Mouse (Mus musculus): Measurements from ENCODE around the gene Foxn2.
"Not testable (repeated sequence)": the region's sequence is repeated elsewhere in the genome, so short reads cannot be mapped to it uniquely, and the experiment has no call there.

Gene Foxn2

GRCm38 (mm10) chr17:88440285-88441000 is at the start of gene Foxn2:
Foxn2 (plus strand) TSS chr17:88440711.
- in situ Hi-C loops (cut with MboI; ENCODE audit: low pct_unique_long_range_greater_than_20kb in 1 of 2, low sequenced_read_pairs in 2 of 2, unreplicated experiment in 1 of 2): loop anchor here in 1 of 2 experiments (5.0 kb wide), 1 partner anchor 67 kb away; no protein-coding TSS in a partner anchor

- in situ Hi-C loops (cut with MboI; ENCODE audit: low pct_unique_long_range_greater_than_20kb in 1 of 2, low sequenced_read_pairs in 2 of 2, unreplicated experiment in 1 of 2): no loop called here
These were observed 43.0 kb upstream of the Foxn2 start for GRCm38 (mm10) chr17:88397501-88397900.

DNA sequence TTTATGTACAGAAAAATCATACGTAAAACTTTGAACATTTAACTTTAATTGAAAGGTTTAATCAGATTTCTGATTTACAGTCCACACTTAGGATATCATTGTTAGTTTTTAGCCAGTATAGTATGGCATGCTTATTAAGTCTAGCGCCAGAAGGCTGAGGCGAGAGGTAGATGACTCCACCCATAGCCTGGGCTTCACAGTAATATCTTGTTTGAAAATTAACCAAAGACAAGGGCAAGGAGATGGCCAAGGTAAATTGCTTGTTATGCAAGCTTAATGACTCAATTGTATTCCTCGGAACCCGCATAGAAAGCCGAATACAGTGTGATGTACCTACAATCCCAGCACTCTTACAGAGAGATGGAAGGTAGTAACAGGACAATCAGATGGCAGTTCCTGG is 42.4 kb upstream of the Foxn2 start:
- in situ Hi-C loops (cut with MboI; ENCODE audit: low pct_unique_long_range_greater_than_20kb in 1 of 2, low sequenced_read_pairs in 2 of 2, unreplicated experiment in 1 of 2): no loop called here

GRCm38 (mm10) chr17:88398854-88399253 is 41.7 kb upstream of the Foxn2 start:
- in situ Hi-C loops (cut with MboI; ENCODE audit: low pct_unique_long_range_greater_than_20kb in 1 of 2, low sequenced_read_pairs in 2 of 2, unreplicated experiment in 1 of 2): no loop called here

DNA sequence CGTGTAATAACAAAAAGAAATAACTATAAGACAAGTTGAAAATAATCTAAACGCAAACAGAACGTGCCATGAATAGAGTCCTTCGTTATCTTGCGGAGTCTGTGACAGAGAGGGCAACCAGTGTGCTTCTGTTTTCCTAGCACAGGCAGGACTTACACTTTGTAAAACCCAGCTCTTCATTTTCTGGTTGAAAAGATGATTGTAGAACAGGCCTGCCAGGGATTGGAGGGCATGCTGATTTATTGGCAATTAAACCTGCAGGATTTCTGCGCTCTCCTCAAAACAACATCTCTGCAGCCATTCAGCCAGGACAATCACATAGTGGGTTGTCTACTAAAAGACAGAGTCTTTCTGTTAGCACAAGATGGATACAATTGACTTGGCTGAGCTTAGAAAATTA is 40.4 kb upstream of the Foxn2 start:
- in situ Hi-C loops (cut with MboI; ENCODE audit: low pct_unique_long_range_greater_than_20kb in 1 of 2, low sequenced_read_pairs in 2 of 2, unreplicated experiment in 1 of 2): no loop called here

DNA sequence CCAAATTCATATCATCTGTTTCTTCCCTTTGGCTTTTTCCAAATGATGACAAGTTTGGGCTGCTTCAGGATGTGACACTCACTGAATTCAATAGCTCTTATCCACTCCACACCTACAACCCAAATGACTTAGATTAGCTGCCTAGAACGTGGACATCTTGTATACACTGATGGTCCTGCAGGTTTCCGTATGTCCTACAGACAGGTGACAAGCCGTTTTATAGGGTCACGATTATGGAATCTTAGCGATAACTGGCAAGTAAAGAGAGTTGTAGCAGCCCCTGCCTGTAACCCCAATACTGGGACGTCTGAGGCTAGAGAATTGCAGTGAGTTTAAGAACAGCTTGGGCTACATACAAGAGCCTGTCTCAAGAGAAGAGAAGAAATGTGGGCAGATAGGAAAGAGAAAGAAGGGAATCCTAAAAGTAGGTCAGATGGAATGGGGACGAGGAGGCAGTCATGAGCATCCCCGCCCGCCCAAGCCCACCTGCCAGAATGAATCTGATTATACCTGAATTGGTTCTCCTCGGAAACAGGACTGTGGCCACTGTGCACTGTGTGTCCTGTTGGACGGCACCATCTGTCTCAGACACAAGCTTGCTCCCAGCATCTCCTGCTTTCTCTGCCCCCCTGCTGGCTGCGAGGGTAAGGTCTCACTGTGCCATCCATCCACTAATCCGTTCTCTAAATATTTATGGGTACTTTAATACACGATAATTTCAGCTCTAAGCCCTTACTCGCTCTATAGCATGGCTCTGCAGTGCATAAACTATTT is 39.6 kb upstream of the Foxn2 start:
- in situ Hi-C loops (cut with MboI; ENCODE audit: low pct_unique_long_range_greater_than_20kb in 1 of 2, low sequenced_read_pairs in 2 of 2, unreplicated experiment in 1 of 2): no loop called here

- in situ Hi-C loops (cut with MboI; ENCODE audit: low pct_unique_long_range_greater_than_20kb in 1 of 2, low sequenced_read_pairs in 2 of 2, unreplicated experiment in 1 of 2): no loop called here
These were observed 37.2 kb upstream of the Foxn2 start for GRCm38 (mm10) chr17:88403269-88403668.

- in situ Hi-C loops (cut with MboI; ENCODE audit: low pct_unique_long_range_greater_than_20kb in 1 of 2, low sequenced_read_pairs in 2 of 2, unreplicated experiment in 1 of 2): no loop called here
These were observed 36.0 kb upstream of the Foxn2 start for GRCm38 (mm10) chr17:88404471-88404870.

- in situ Hi-C loops (cut with MboI; ENCODE audit: low pct_unique_long_range_greater_than_20kb in 1 of 2, low sequenced_read_pairs in 2 of 2, unreplicated experiment in 1 of 2): no loop called here
These were observed 35.4 kb upstream of the Foxn2 start for GRCm38 (mm10) chr17:88405076-88405475.

DNA sequence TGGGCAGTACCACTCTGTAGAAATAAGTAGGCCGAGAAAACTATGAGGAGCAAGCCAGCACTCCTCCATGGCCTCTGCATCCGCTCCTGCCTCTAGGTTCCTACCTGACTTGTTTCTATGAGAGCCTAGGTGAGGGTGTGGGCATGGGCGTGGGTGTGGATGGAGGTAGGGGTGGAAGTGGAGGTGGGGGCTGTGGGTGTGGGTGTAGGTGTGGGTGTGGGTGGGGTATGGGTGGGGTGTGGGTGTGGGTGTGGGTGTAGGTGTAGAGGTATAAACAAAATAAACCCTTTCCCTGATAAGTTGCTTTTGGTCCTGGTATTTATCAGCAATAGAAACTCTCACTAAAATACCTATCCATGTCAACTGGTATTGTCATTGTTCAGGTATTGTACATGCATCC is 30.8 kb upstream of the Foxn2 start:
- in situ Hi-C loops (cut with MboI; ENCODE audit: low pct_unique_long_range_greater_than_20kb in 1 of 2, low sequenced_read_pairs in 2 of 2, unreplicated experiment in 1 of 2): no loop called here

- in situ Hi-C loops (cut with MboI; ENCODE audit: low pct_unique_long_range_greater_than_20kb in 1 of 2, low sequenced_read_pairs in 2 of 2, unreplicated experiment in 1 of 2): no loop called here
These were observed 27.2 kb upstream of the Foxn2 start for GRCm38 (mm10) chr17:88413155-88413836.

GRCm38 (mm10) chr17:88420426-88420825 is 20.1 kb upstream of the Foxn2 start:
- in situ Hi-C loops (cut with MboI; ENCODE audit: low pct_unique_long_range_greater_than_20kb in 1 of 2, low sequenced_read_pairs in 2 of 2, unreplicated experiment in 1 of 2): no loop called here

GRCm38 (mm10) chr17:88421246-88421645 is 19.3 kb upstream of the Foxn2 start:
- in situ Hi-C loops (cut with MboI; ENCODE audit: low pct_unique_long_range_greater_than_20kb in 1 of 2, low sequenced_read_pairs in 2 of 2, unreplicated experiment in 1 of 2): no loop called here

DNA sequence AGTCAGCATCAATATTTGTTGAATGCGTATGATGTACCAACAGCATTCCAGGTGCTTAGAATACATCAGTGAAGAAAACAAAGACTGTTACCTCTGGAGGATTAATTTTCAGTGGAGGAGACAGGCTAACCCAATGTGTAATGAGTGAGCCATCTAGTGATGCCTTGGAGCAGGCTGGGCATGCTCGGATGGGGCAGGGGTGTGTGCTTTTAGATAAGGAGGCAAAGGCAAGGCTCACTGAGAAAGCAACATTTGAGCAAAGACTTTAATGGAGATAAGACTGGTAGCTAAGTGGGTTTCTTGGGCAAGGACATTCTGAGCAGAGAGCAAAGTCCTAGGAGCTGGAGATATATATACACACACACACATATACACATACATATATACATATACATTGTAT is 9.8 kb upstream of the Foxn2 start:
- in situ Hi-C loops (cut with MboI; ENCODE audit: low pct_unique_long_range_greater_than_20kb in 1 of 2, low sequenced_read_pairs in 2 of 2, unreplicated experiment in 1 of 2): no loop called here

DNA sequence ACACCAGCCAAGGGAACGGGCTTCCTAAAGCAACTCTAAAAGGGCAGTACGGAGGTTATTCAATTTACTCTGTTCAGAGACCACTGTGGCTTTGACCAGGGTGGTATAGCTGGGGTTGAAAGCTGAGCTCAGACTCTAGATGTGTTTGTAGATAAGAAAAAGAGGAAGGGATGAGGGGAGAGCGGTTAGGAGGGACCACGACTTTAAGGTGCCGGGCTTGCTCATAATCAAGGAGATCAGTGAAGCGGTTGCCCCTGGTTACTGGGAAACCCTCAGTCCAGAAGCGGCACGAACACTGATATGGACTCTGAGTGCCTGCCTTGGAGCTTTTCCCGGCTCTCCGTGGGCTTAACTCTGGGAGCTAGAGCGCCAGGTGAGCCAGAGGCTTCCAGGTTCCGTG is 9.0 kb upstream of the Foxn2 start:
- in situ Hi-C loops (cut with MboI; ENCODE audit: low pct_unique_long_range_greater_than_20kb in 1 of 2, low sequenced_read_pairs in 2 of 2, unreplicated experiment in 1 of 2): no loop called here

DNA sequence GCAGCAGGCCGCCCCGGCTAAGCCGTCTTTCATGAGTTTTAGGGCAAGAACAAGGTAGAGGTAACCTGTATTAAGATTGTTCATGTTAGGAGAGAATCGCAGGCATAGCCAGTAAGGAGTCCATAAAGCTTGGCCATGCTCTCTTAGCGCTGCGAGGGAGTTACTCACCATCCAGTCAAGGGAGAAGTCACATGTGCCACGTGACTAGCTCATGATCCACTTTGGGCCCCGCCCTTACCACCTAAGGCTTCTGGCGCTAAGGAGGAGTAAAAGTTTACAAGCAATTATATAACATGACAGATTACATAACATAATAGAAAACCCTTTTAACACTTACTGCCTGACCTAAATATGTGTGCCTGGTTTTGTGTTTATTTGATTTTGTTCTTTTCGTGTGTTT is 8.5 kb upstream of the Foxn2 start:
- in situ Hi-C loops (cut with MboI; ENCODE audit: low pct_unique_long_range_greater_than_20kb in 1 of 2, low sequenced_read_pairs in 2 of 2, unreplicated experiment in 1 of 2): no loop called here

DNA sequence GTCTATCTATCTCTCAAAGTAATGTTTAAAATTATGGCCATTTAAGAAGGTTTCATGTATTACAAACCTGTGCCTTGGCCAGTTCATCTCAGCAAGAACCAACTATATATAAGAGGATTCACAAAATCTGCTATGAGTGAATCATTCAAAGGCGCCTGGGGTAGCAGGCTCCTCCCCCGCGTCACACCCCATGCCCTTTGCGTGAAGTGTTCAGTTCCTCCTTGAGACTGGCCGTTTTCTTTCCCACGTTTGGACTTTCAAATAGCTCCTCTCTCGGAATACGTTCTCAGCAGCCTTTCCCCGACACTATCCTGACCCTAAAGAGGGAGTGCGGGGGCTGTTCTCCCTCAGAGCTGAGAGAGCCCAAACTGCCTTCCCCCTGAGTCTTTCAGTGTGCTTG is 5.2 kb upstream of the Foxn2 start:
- in situ Hi-C loops (cut with MboI; ENCODE audit: low pct_unique_long_range_greater_than_20kb in 1 of 2, low sequenced_read_pairs in 2 of 2, unreplicated experiment in 1 of 2): no loop called here

- in situ Hi-C loops (cut with MboI; ENCODE audit: low pct_unique_long_range_greater_than_20kb in 1 of 2, low sequenced_read_pairs in 2 of 2, unreplicated experiment in 1 of 2): no loop called here
These were observed 4.2 kb upstream of the Foxn2 start for GRCm38 (mm10) chr17:88436284-88436683.

- in situ Hi-C loops (cut with MboI; ENCODE audit: low pct_unique_long_range_greater_than_20kb in 1 of 2, low sequenced_read_pairs in 2 of 2, unreplicated experiment in 1 of 2): not testable (repeated sequence)
These were observed 3.8 kb upstream of the Foxn2 start for GRCm38 (mm10) chr17:88436749-88437148.
